Mouse (Mus musculus): Measurements from ENCODE around the gene Cd81. TPM values are rescaled to one million over a fixed set of nuclear protein-coding genes. Genes with fewer than 3 reads are reported as not detected.

The Cd81 gene
- polyA plus RNA-seq, 1 experiment from 2014 or later: 310 TPM

- Histone ChIP-seq H3K4me3 (peak overlapping the region; percentile 59), H3K4me1 (peaks cover 31% of the 10 kb centered on the region), H3K36me3 (no peaks in the 10 kb centered on the region), H3K9me3 (replicated peaks) (no peaks in the 10 kb centered on the region), H3K27ac (peak overlapping the region; percentile 66), H3K27me3 (ENCODE audit: low read depth, poor library complexity, severe bottlenecking) (peaks cover 85% of the 10 kb centered on the region)
- 7% methylated on average over 57 of the region's 57 CpGs for WGBS
- peak; percentile 56 for DNase-seq (ENCODE audit: low spot score)
Measured at GRCm38 (mm10) chr7:143106672-143107465, 54.3 kb downstream of the Cd81 start.

- no peak for DNase-seq (ENCODE audit: low spot score)
- H3K9me3 ChIP-seq (replicated peaks): no peaks in the 10 kb centered on the region
- H3K36me3 ChIP-seq: no peaks in the 10 kb centered on the region
- peaks cover 83% of the 10 kb centered on the region for H3K27me3 ChIP-seq (ENCODE audit: low read depth, poor library complexity, severe bottlenecking)
- peaks cover 31% of the 10 kb centered on the region for H3K4me1 ChIP-seq
- 51% methylated on average over 5 of the region's 5 CpGs for WGBS
- H3K27ac ChIP-seq: no peak overlapping the region
- H3K4me3 ChIP-seq: no peak overlapping the region
Measured at GRCm38 (mm10) chr7:143108200-143108599, 55.7 kb downstream of the Cd81 start.

GRCm38 (mm10) chr7:143108996-143109660, 56.6 kb downstream of the Cd81 start:
- DNase-seq (ENCODE audit: low spot score): no peak
- peaks cover 31% of the 10 kb centered on the region for H3K4me1 ChIP-seq
- peak overlapping the region; percentile 2; the same call in 1 of the 2 replicates for H3K27ac ChIP-seq
- peaks cover 74% of the 10 kb centered on the region for H3K27me3 ChIP-seq (ENCODE audit: low read depth, poor library complexity, severe bottlenecking)
- no peak overlapping the region for H3K4me3 ChIP-seq
- no peaks in the 10 kb centered on the region for H3K36me3 ChIP-seq
- H3K9me3 ChIP-seq (replicated peaks): no peaks in the 10 kb centered on the region
- WGBS: 32% methylated on average over 3 of the region's 3 CpGs

GRCm38 (mm10) chr7:143109696-143110095, 57.2 kb downstream of the Cd81 start:
- Histone ChIP-seq H3K36me3 (no peaks in the 10 kb centered on the region), H3K27me3 (ENCODE audit: low read depth, poor library complexity, severe bottlenecking) (peaks cover 69% of the 10 kb centered on the region), H3K27ac (peak overlapping the region; percentile 2; the same call in 1 of the 2 replicates), H3K4me3 (no peak overlapping the region), H3K9me3 (replicated peaks) (no peaks in the 10 kb centered on the region), H3K4me1 (peaks cover 31% of the 10 kb centered on the region)
- 81% methylated on average over 3 of the region's 3 CpGs for WGBS
- DNase-seq (ENCODE audit: low spot score): no peak

GRCm38 (mm10) chr7:143110803-143111202, 58.3 kb downstream of the Cd81 start:
- H3K27me3 ChIP-seq (ENCODE audit: low read depth, poor library complexity, severe bottlenecking): peaks cover 58% of the 10 kb centered on the region
- no peak overlapping the region for H3K27ac ChIP-seq
- H3K4me1 ChIP-seq: peaks cover 31% of the 10 kb centered on the region
- DNase-seq (ENCODE audit: low spot score): no peak
- H3K9me3 ChIP-seq (replicated peaks): no peaks in the 10 kb centered on the region
- no peaks in the 10 kb centered on the region for H3K36me3 ChIP-seq
- no peak overlapping the region for H3K4me3 ChIP-seq
- WGBS: 66% methylated on average over 1 of the region's 1 CpGs

- H3K27me3 ChIP-seq (ENCODE audit: low read depth, poor library complexity, severe bottlenecking): peaks cover 49% of the 10 kb centered on the region
- no peak for DNase-seq (ENCODE audit: low spot score)
Measured at GRCm38 (mm10) chr7:143111719-143112118, 59.2 kb downstream of the Cd81 start.

GRCm38 (mm10) chr7:143112395-143112794, 59.9 kb downstream of the Cd81 start:
- H3K27me3 ChIP-seq (ENCODE audit: low read depth, poor library complexity, severe bottlenecking): peaks cover 42% of the 10 kb centered on the region
- WGBS: 16% methylated on average over 1 of the region's 1 CpGs
- H3K4me3 ChIP-seq: no peak overlapping the region
- no peak for DNase-seq (ENCODE audit: low spot score)
- no peaks in the 10 kb centered on the region for H3K9me3 ChIP-seq (replicated peaks)
- no peak overlapping the region for H3K27ac ChIP-seq
- peaks cover 22% of the 10 kb centered on the region for H3K4me1 ChIP-seq
- H3K36me3 ChIP-seq: no peaks in the 10 kb centered on the region

More at GRCm38 (mm10) chr7:143111719-143112118, 59.2 kb downstream of the Cd81 start:
- Histone ChIP-seq H3K36me3 (no peaks in the 10 kb centered on the region), H3K27ac (no peak overlapping the region), H3K4me1 (peaks cover 29% of the 10 kb centered on the region), H3K9me3 (replicated peaks) (no peaks in the 10 kb centered on the region), H3K4me3 (no peak overlapping the region)
- 73% methylated on average over 4 of the region's 4 CpGs for WGBS

- peaks cover 20% of the 10 kb centered on the region for H3K4me1 ChIP-seq
Measured at GRCm38 (mm10) chr7:143114773-143115172, 62.2 kb downstream of the Cd81 start.

GRCm38 (mm10) chr7:143116521-143116920, 64.0 kb downstream of the Cd81 start:
- H3K4me1 ChIP-seq: peaks cover 25% of the 10 kb centered on the region
- H3K27ac ChIP-seq: no peak overlapping the region
- 84% methylated on average over 5 of the region's 5 CpGs for WGBS
- DNase-seq (ENCODE audit: low spot score): no peak
- H3K4me3 ChIP-seq: no peak overlapping the region
- no peaks in the 10 kb centered on the region for H3K36me3 ChIP-seq
- no peaks in the 10 kb centered on the region for H3K9me3 ChIP-seq (replicated peaks)
- 0 out of 2 replicates have a peak, but pooled peaks cover under 1% of the 10 kb centered on the region for H3K27me3 ChIP-seq (ENCODE audit: low read depth, poor library complexity, severe bottlenecking)

More at GRCm38 (mm10) chr7:143114773-143115172, 62.2 kb downstream of the Cd81 start:
- Histone ChIP-seq H3K4me3 (no peak overlapping the region), H3K27me3 (ENCODE audit: low read depth, poor library complexity, severe bottlenecking) (peaks cover 18% of the 10 kb centered on the region), H3K36me3 (no peaks in the 10 kb centered on the region), H3K9me3 (replicated peaks) (no peaks in the 10 kb centered on the region), H3K27ac (no peak overlapping the region)
- no peak for DNase-seq (ENCODE audit: low spot score)

Other genes starting within 250 kb of the Cd81 start
- 1.2 TPM in 2 replicates for gene Th, start 121.6 kb upstream of the Cd81 start, polyA plus RNA-seq (2016; fragmentation: Nextera tagmentation; extraction: Ambion mirVana)
- 0.26 and 0.40 TPM in 2 replicates for gene Ascl2, start 83.5 kb upstream of the Cd81 start, polyA plus RNA-seq (2016; fragmentation: Nextera tagmentation; extraction: Ambion mirVana)
- gene Tspan32, start 47.7 kb upstream of the Cd81 start, polyA plus RNA-seq (2016; fragmentation: Nextera tagmentation; extraction: Ambion mirVana): 5.5 TPM in 2 replicates
- 145 and 157 TPM in 2 replicates for gene Tssc4, start 16.5 kb downstream of the Cd81 start, polyA plus RNA-seq (2016; fragmentation: Nextera tagmentation; extraction: Ambion mirVana)
- 0.88 and 1.9 TPM in 2 replicates for gene Trpm5, start 41.9 kb downstream of the Cd81 start, polyA plus RNA-seq (2016; fragmentation: Nextera tagmentation; extraction: Ambion mirVana)
- 0.94 and 1.0 TPM in 2 replicates for gene Kcnq1, start 53.6 kb downstream of the Cd81 start, polyA plus RNA-seq (2016; fragmentation: Nextera tagmentation; extraction: Ambion mirVana)